Mouse (Mus musculus) frontal cortex, postnatal 14 days (tissue): ENCODE results near the gene Klhl31.

Experiments used
- DNase-seq, 2 experiments: peaks; one replicate each; pipeline ENCODE4 v3.0.0; 2022; ENCODE audit warnings: low spot score in 2 of 2

Gene Klhl31

GRCm38 (mm10) chr9:77703476-77703875 is 67.2 kb downstream of the Klhl31 start:
- DNase-seq = no peak

DNA sequence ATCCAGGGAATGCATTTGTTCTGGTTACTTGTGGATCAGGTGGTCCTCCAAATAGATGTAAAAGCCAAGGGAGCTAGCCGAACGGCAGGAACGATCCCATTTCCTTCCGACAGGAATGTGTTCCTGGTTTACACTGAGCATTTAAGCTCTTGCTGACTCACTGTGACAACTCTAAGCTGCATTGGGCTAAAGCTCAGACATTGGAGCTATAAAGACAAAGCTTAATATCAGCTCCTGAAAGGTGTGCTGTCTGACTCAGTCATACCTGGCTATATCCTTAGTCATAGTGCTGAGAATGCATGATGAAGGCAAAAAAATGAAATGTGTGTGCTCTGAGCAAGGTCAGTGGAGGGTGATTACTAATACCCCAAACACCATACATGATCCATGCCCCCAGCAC is 67.8 kb downstream of the Klhl31 start:
- no peak for DNase-seq

- DNase-seq = no peak
Measured at GRCm38 (mm10) chr9:77706515-77706914, 70.2 kb downstream of the Klhl31 start.

DNA sequence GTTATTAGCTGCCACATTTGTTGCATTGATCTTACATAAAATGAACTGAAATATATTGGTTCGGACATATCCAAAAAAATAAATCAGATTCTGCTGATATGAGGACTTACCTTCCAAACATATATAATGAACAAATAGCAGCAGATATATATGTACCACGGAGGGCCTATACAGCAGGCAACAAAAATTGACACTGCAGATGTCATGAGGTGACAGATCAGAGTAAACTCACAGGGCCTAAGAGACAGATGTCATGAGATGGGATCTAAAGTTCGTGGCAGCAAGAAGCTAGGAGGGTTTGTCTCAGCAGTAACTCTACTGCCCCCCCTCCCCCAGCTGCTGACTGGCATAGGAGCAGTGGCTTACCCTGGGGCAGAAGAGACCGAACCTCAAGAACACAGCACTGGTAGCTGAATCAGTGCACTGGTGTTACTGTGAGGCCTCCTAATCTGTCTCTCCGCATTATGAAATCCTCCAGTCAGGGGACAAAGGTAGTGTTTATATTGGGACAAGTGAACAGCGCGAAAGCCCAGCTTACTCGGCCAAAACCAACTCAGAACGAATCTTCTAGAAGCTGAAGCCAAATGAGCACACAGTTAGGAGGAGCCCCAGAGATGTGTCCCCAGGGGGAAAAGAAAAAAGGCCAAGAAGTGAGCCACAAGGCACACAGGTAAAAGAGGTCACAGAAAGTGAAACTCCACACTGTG is 71.3 kb downstream of the Klhl31 start:
- DNase-seq = no peak

GRCm38 (mm10) chr9:77708950-77709349 is 72.7 kb downstream of the Klhl31 start:
- no peak for DNase-seq
